Mouse (Mus musculus): ENCODE data around the gene Adamts17.

- TF ChIP-seq POLR2A (IDR thresholded peaks at IDR 0.05; ENCODE audit: insufficient read depth, low read depth, low read length) (no peak), CTCF (IDR thresholded peaks at IDR 0.05) (no peak)
Observed at GRCm38 (mm10) chr7:67009841-67010240, 170.3 kb downstream of the Adamts17 start.
